Mouse (Mus musculus) c-Kit-positive CD71-positive TER-119-negative erythroid progenitor cells, embryonic 14.5 days (primary cell): ENCODE measurements around the gene Apobec1.
"Not testable (repeated sequence)": the region's sequence is repeated elsewhere in the genome, so short reads cannot be mapped to it uniquely, and the experiment has no call there.

Experiments
- DNase-seq: peaks from one replicate; pipeline ENCODE4 v3.0.0-alpha.2; 2013; ENCODE audit warnings: low read depth

Apobec1 gene

DNA sequence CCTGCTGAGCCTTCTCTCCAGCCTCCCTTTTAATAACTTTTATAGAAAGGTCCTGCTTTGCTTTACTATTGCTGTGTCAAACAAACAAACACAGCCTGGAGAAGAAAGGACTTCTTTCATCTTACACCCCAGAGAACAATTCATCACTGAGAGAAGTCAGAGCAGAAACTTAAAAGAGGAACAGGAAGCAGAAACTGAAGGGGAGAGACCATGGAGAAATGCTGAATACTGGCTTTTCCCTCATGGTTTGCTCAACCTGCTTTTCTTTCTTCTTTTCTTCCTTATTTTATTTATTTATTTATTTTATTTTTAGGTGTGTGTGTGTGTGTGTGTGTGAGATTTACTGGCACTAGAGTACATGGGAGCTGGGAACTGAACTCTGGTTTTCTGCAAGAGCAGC is 2.0 kb upstream of the Apobec1 start:
- DNase-seq: no peak

- no peak for DNase-seq
These were observed 713 bp upstream of the Apobec1 start for GRCm38 (mm10) chr6:122602992-122603322.

DNA sequence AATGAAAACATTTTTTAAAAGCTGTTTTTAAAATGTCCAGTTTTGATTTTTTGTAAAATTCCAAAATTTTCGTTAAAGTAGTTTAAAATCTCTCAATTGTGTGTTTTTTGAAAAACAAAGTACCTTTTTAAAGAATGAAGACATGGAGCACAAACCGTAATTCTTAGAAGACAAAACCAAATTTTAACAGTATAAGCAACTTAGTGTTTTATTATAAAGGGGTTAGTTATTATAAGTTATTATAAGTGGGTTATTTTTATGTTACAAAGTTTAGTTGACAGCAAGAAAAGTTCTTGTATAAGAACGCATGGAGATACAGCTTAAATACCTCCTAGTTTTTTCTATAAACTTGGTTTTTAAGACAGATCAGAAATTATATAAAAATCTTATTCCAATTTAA is 629 bp downstream of the Apobec1 start:
- no peak for DNase-seq

DNA sequence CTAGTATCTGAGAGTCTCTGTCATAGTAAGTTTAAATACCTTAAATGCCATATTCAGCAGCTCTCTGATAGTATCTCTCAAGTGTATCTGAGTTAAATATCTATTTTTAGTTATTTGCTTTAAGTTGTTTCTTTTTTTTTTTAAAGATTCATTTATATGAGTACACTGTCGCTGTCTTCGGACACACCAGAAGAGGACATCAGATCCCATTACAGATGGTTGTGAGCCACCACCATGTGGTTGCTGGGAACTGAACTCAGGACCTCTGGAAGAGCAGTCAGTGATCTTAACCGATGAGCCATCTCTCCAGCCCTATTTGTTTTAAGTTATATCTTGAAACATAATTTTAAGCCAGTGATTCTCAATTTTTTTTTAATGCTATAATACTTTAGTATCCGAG is 1.2 kb downstream of the Apobec1 start:
- DNase-seq: no peak

- no peak for DNase-seq
These were observed 2.1 kb downstream of the Apobec1 start for GRCm38 (mm10) chr6:122600066-122600646.

- DNase-seq: no peak
These were observed 3.0 kb downstream of the Apobec1 start for GRCm38 (mm10) chr6:122599054-122599737.

DNA sequence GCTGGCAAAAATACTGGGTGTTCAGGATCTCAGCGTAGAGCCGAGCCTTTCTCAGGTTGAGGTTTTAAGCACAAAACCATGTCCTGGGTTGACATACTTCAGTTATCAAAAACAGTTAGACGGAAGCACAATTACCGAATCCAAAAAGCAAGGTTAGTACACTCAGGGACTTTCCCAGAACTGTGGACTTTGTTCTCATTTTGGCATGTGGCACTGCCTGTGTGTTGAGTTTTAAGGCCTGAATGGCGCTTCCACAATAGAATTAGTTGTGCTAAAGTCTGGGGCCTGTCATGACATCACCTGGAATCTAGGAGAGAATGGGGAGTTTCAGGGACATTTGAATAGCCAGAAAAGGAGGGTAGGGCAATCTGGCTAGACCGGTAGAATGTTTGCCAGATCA is 3.8 kb downstream of the Apobec1 start:
- no peak for DNase-seq

DNA sequence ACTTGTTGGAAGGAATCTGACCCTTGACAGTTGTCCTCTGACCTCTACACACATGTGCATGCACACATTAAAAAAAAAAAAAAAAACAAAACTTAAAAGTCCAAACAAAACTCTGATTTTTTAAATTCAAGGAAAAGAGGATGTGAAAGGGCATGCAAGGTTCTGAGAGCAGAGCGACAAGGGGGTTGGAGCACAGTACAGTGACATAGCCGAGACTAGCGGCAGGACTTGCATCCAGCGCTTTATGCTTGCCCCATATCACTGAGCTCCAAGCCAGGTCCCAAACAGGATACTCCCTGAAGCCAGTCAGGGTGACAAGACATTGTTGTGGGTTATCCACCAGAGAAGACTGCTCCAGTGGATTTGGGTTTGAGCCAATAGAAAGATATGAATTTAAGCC is 4.2 kb downstream of the Apobec1 start:
- no peak for DNase-seq

DNA sequence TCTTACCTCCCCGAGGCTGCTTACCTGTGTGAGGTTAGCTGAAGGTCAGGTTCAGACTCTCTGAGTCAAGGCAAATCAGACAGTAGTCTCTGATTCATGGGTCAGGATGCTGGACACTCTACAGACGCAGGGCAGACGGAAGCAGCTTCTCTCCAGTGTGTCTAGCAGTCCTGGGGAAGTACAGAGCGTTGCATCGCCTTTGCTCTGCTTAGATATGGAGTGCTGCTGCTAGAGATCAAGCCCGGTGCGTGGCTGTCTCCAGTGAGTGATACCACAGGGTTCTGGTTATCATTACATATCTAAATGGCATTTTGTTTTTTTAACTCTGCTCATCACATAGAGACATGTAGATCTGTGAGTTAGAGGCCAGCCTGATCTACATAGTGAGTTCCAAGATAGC is 5.6 kb downstream of the Apobec1 start:
- no peak for DNase-seq

DNA sequence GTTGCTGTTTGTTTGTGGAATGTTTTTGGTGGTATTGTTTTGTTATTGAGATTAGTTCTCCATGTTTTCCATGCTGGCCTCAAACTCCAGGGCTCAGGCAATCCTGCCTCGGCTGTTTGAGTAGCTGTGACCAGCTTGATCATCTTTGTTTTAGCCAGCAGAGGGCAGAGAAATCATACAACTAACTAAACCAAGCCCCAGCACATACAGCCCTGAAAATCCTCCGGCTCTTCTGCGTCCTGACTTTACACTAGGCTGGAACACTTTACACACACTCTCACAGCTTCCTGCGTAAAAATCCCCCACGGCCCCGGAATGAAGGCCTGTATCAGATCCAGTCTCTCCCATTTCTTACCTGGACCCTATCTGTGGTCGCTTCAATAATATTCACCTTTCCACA is 6.6 kb downstream of the Apobec1 start:
- DNase-seq: no peak

DNA sequence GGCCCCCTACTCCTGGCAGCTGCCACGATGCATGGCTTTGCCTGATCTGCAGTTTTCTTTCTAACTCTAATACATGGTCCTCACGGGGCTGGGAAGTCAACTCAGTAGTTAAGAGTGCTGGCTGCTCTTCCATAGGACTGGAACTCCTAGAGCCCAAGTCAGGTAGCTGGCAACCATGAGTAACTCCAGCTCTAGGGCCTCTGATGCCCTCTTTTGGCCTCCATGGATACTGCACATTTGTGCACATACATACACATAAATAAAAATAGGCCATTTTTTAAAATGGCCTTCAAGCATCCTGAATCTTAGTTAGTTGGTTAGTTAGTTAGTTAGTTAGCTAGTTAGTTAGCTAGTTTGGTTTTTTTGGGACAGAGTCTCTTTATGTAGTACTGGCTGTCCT is 9.3 kb downstream of the Apobec1 start:
- no peak for DNase-seq

DNA sequence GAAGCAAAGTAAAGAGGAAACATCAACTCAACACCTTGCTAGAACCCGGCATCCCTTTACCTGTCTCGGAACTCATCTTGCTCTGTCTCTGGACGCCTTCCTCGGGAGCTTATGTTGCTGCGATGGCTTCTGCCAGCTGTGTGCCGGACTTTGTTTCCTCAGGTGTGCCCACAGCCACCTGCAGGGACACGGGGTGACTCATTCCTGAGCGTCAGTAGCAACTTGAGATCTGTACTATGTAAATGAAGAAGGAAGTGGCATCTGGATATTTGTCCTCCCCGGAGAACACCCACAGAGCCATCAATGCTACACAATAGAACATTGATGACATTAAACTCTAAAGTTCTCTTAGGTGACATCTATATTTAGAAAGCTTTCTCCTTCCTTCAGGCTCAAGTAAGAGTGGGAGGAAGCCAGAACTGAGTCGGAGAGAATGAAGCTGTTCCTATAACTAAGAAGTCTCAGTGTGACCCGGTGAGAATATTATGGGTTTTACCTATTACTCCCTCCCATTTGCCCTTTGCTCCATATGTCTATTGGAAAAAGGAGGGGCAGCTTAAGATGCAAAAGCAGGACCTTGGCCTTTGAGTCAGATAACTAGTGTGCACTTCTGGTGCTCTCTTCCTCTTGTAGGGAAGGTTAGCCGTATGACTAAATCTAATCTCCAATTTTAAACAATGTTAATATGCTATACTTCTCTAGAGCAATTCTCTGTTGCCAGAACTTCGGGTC is 11.1 kb downstream of the Apobec1 start:
- DNase-seq: no peak

DNA sequence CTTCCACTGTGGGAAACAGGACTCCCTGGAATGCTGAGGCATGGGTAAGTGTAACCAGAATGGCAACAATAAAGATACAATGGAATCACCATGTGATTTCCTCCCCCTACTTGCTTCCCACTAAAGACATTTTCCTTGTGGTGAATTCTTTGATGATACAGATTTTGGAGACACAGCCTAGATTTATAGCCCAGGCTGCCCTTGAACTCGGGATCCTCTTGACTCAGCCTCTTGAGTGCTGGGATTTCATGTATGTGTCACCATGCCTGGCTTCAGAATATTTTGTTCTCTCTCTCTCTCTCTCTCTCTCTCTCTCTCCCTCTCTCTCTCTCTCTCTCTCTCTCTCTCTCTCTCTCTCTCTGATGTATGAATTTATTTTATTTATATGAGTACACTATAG is 23.2 kb downstream of the Apobec1 start:
- no peak for DNase-seq

DNA sequence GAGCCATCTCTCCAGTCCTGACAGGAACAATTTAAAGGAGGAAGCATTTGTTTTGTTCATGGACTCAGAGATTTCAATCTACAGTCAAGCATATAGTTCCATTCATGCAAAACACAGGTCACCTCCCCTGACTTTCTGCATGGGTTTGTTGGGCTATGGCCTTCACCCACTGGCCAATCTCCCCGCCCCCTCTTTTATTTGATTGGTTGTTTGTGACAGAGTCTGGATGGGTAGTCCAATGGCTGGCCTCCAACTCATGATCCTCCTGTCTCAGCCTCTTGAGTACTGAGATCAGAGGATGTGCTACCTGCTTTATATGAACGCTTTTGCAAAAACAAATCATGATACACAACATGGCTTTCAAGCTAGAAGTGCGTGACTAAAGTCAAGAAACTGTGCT is 25.2 kb downstream of the Apobec1 start:
- DNase-seq: no peak

GRCm38 (mm10) chr6:122575037-122575436 is 27.2 kb downstream of the Apobec1 start:
- not testable (repeated sequence) for DNase-seq

DNA sequence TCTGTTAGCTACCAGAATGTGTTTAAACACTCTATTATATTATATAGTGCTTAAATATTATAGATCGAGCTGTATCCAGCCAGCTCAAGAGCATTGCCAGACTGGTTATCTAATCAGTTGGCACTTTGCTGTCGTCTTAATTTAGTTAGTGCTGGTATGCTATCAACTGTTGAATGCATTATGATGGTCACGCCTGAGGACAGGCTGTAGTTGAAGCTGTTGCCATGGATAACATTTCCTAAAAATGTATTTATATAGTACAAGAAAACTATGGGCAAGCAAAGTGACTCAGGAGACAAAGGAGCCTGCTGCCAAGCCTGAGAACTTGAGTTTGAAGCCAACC is 30.7 kb downstream of the Apobec1 start:
- DNase-seq: no peak

DNA sequence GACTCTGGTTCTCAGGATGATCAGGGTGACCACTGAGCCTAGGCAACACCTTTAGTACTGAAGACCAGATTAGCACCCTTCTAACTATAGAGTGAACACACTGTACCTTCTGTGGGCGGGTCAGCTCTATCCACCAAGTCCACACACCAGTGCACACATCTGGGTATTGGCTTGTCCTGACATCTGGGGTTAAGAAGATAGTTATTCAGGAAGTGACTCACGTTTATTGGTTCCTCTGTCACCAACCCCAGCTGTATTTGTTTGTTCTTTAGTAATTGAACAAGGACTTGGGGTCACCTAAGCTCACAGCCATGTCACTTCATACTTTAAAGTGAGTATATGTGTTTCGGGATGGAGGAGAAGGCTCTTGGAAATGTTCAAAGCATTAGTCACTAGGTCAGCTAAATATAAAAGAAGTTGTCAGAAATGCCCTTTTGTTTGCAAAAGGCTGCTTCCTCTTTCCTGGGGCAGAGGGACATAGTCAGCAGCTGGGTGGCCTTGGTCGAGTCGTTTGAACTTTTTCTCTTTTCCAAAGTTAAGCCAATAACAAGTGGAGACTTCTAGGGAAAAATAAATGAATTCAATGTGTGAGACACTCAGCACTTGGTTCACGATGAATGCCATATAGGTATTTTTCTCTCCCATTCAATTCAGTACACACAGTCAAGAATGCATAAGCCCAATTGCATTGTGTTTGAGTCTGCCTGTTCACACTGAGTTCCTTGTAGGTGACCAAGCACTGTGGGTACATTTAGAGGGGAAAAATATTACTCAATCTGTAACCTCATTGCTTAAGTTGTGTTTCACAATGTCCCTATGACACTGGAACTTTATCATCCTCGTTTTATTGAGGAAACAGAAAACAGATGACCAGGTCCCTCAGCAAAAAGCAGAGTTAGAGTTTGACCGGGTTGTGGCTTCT is 31.3 kb downstream of the Apobec1 start:
- DNase-seq: peak; percentile 23

GRCm38 (mm10) chr6:122569762-122570161 is 32.5 kb downstream of the Apobec1 start:
- DNase-seq: no peak

DNA sequence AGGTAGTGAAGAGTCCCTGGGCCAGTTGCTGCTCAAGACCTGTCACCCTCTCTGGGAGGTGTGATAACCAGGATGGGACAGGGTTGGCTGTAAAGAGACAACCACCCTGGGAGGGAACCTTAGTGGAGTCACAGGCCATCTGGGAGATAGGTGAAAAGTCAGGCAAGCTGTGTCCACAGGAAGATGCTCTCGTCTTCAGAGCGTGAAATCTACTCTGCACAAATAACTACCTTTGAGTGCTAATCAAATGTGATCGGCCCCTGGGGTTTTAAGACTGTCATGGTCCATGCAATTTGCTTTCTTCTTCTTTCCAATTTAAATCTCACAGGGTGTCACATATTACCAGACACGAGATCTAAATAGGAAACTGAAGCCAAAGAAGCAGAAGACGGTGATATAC is 33.1 kb downstream of the Apobec1 start:
- DNase-seq: no peak

DNA sequence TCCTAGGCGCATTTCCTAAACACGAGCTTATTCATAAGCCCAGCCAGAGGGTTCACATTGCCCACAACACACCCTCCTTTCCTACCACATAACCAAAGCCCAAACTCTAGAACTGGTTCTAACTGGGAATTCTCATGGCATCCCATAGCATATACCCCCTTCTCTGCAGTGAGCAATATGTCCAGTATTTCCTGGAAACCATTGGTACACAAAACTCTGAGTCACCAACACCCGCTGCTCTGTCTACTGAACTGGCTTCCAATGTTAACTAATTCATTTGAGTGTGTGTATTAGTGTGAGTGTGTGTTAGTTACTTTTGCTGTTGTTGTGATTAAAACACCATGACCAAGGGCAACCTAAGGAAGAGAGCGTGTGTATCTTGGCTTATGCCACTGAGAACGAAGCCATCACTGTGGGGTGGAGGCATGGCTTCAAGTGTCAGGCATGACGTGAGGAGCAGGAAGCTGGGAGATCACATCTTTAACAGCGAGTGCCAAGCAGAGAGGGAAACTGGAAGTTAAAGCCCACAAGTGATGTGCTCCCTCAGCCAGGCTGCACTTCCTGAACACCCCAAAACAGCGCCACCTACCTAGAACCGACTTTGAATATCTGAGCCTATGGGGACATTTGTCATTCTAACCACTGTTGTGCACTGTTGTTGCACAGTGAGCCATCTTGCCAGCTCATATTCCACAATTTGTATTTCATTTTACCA is 37.0 kb downstream of the Apobec1 start:
- DNase-seq: no peak

GRCm38 (mm10) chr6:122562463-122562862 is 39.8 kb downstream of the Apobec1 start:
- peak; percentile 53 for DNase-seq

DNA sequence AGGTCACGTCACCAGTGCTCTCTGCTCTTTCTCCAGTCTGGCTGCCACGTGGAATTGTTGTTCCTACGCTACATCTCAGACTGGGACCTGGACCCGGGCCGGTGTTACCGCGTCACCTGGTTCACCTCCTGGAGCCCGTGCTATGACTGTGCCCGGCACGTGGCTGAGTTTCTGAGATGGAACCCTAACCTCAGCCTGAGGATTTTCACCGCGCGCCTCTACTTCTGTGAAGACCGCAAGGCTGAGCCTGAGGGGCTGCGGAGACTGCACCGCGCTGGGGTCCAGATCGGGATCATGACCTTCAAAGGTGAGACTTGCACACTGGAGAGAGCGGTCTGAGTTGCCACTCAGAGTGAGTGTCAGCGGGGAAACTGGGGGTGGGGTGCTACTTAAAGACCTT is 41.2 kb downstream of the Apobec1 start:
- no peak for DNase-seq
